Mouse (Mus musculus) bone marrow, adult 2 months (tissue): Measurements from ENCODE around the gene Adgrd1.

Source experiments
- CTCF ChIP-seq: fragments of 200-500 bp; IDR thresholded peaks from 2 replicates; pipeline ENCODE4 v1.5.1; 2011; ENCODE audit warnings: low read length, control low read depth; ENCODE audit not compliant: control insufficient read depth, insufficient read depth
- POLR2A ChIP-seq: fragments of 200-500 bp; IDR thresholded peaks from 2 replicates; pipeline ENCODE4 v1.6.1; 2011; ENCODE audit warnings: low read depth, mild to moderate bottlenecking, control low read depth, low read length, borderline replicate concordance; ENCODE audit not compliant: control insufficient read depth

- TF ChIP-seq CTCF (no peak), POLR2A (no peak)
Observed at GRCm38 (mm10) chr5:129225810-129226450, 129.4 kb downstream of the Adgrd1 start.
